Mouse (Mus musculus): ENCODE measurements at regions not wholly inside any gene's neighbourhood (a gene's known extent, or its start where the extent isn't known, plus 50 kb on each side); places are given as distances from the start of the nearest gene placed in this dataset.

DNA sequence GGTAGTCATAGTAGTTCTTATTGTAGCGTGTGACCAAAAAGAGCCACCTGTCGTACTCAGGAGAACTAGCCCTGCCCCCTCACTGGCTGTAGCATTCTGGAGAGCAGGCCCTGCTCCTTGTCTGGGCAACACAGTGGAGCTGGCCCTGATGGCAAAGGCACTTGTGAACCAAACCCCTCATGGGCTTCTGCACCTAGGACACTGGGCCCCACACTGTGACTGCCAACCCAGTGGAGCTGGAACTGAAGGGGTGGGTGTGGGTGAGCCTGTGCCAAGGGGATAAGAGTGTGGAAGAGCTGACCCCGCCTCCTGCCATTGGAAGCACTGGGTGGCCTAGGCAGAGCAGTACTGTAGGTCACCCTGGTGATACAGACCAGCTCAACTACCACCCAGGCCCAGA lies 268.0 kb upstream of the Nt5e start:
- Histone ChIP-seq H3K27me3 (replicated peaks) (no peaks in the 10 kb centered on the region), H3K79me2 (replicated peaks; ENCODE audit: control insufficient read depth, extremely low read depth, insufficient read depth, poor library complexity, severe bottlenecking) (no peaks in the 10 kb centered on the region), H3K9ac (ENCODE audit: insufficient read depth, low read depth) (no peak overlapping the region), H3K27ac (ENCODE audit: insufficient read depth, low read depth) (no peak overlapping the region), H3K4me1 (ENCODE audit: control insufficient read depth in 1 of 2, insufficient read depth in 2 of 2) (no peaks in the 10 kb centered on the region), H3K36me3 (replicated peaks in 1 of 2; ENCODE audit: control insufficient read depth in 1 of 2, insufficient read depth in 1 of 2, low read length in 1 of 2) (no peaks in the 10 kb centered on the region), H3K4me3 (replicated peaks in 1 of 3; ENCODE audit: low read depth in 2 of 3, low read length in 2 of 3, poor library complexity in 1 of 3) (no peak overlapping the region), H3K4me2 (ENCODE audit: insufficient read depth, low read depth, poor library complexity, severe bottlenecking) (no peak overlapping the region), H3K9me3 (replicated peaks; ENCODE audit: low read length) (no peaks in the 10 kb centered on the region)
- in situ Hi-C loops (cut with MboI; ENCODE audit: low pct_ligation_motif_present, low pct_unique_long_range_greater_than_20kb, low sequenced_read_pairs) = no loop called here
- TF ChIP-seq CHD1 (IDR thresholded peaks at IDR 0.05; ENCODE audit: low read depth, low read length) (no peak), MYC (IDR thresholded peaks at IDR 0.05; ENCODE audit: low read depth, low read length) (no peak), CHD2 (IDR thresholded peaks at IDR 0.05; ENCODE audit: low read length) (no peak), RAD21 (IDR thresholded peaks at IDR 0.05; ENCODE audit: low read depth, low read length) (no peak), ZC3H11A (IDR thresholded peaks at IDR 0.05; ENCODE audit: low read depth, low read length) (no peak), MXI1 (IDR thresholded peaks at IDR 0.05; ENCODE audit: low read depth, low read length) (no peak), ZMIZ1 (IDR thresholded peaks at IDR 0.05; ENCODE audit: low read depth, low read length) (no peak), TCF12 (IDR thresholded peaks at IDR 0.05; ENCODE audit: low read depth, low read length) (no peak), BHLHE40 (IDR thresholded peaks at IDR 0.05; ENCODE audit: low read depth, low read length) (no peak), UBTF (IDR thresholded peaks at IDR 0.05; ENCODE audit: low read depth, low read length) (no peak), KAT2A (IDR thresholded peaks at IDR 0.05; ENCODE audit: insufficient replicate concordance, low read length) (no peak), HCFC1 (IDR thresholded peaks at IDR 0.05; ENCODE audit: low read depth, low read length) (no peak)
- dilution Hi-C loops (cut with MboI; ENCODE audit: extremely low pct_ligation_motif_present, extremely low pct_unique_long_range_greater_than_20kb, low sequenced_read_pairs) = no loop called here
- DNase-seq (ENCODE audit: extremely low read depth) = no peak

DNA sequence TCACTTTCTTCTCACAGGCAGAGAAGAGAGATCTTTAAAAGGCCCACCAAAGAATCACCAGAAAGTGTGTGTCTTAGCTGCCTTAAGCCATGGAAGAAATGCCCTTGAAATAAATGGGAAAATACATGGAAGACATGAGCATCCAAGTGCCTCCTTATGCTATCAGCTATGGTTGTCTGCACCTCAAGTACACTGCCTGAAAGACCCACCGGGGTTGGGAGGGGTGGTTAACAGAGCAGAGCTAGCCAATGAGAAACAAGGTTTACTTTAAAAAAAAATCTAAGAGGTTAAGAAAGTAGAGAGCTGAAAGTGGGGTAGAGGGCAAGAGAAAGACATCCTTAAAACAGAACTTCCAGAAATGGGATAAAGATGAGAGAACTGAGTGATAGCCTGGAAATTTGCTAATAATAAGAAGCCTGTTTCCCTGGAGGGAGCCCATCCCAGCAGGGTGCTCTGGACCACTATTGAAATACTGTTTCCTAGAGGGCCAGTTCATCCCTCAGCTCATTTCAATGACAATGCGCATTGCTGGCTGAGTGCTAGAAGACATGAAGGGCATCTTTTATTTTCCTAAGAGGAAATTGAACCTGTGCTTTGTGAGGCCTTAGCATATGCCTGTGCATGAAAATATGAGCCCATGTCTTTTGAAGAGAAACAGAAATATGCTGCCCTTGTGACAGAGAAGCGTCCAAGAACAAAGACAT lies 262.9 kb upstream of the Nt5e start:
- Histone ChIP-seq H3K27ac (ENCODE audit: insufficient read depth, low read depth) (no peak overlapping the region), H3K36me3 (replicated peaks in 1 of 2; ENCODE audit: control insufficient read depth in 1 of 2, insufficient read depth in 1 of 2, low read length in 1 of 2) (no peaks in the 10 kb centered on the region), H3K4me1 (ENCODE audit: control insufficient read depth in 1 of 2, insufficient read depth in 2 of 2) (peaks cover 0 to 4% of the 10 kb centered on the region in 2 experiments; a peak in 1 of 4 replicates), H3K4me3 (replicated peaks in 1 of 3; ENCODE audit: low read depth in 2 of 3, low read length in 2 of 3, poor library complexity in 1 of 3) (no peak overlapping the region), H3K9me3 (replicated peaks; ENCODE audit: low read length) (no peaks in the 10 kb centered on the region), H3K9ac (ENCODE audit: insufficient read depth, low read depth) (no peak overlapping the region), H3K4me2 (ENCODE audit: insufficient read depth, low read depth, poor library complexity, severe bottlenecking) (no peak overlapping the region), H3K27me3 (replicated peaks) (no peaks in the 10 kb centered on the region), H3K79me2 (replicated peaks; ENCODE audit: control insufficient read depth, extremely low read depth, insufficient read depth, poor library complexity, severe bottlenecking) (no peaks in the 10 kb centered on the region)
- dilution Hi-C loops (cut with MboI; ENCODE audit: extremely low pct_ligation_motif_present, extremely low pct_unique_long_range_greater_than_20kb, low sequenced_read_pairs) (no loop called here), in situ Hi-C loops (cut with MboI; ENCODE audit: low pct_ligation_motif_present, low pct_unique_long_range_greater_than_20kb, low sequenced_read_pairs) (no loop called here)
- TF ChIP-seq ZMIZ1 (IDR thresholded peaks at IDR 0.05; ENCODE audit: low read depth, low read length) = no peak
- TF ChIP-seq JUN (IDR thresholded peaks at IDR 0.05; ENCODE audit: insufficient read depth, low read depth, low read length) = no peak
- no peak for DNase-seq (ENCODE audit: extremely low read depth)

- Histone ChIP-seq H3K9ac (ENCODE audit: insufficient read depth, low read depth) (no peak overlapping the region), H3K4me2 (ENCODE audit: insufficient read depth, low read depth, poor library complexity, severe bottlenecking) (no peak overlapping the region), H3K79me2 (replicated peaks; ENCODE audit: control insufficient read depth, extremely low read depth, insufficient read depth, poor library complexity, severe bottlenecking) (no peaks in the 10 kb centered on the region), H3K27me3 (replicated peaks) (no peaks in the 10 kb centered on the region), H3K36me3 (replicated peaks in 1 of 2; ENCODE audit: control insufficient read depth in 1 of 2, insufficient read depth in 1 of 2, low read length in 1 of 2) (no peaks in the 10 kb centered on the region), H3K4me3 (replicated peaks in 1 of 3; ENCODE audit: low read depth in 2 of 3, low read length in 2 of 3, poor library complexity in 1 of 3) (no peak overlapping the region), H3K27ac (ENCODE audit: insufficient read depth, low read depth) (no peak overlapping the region), H3K4me1 (ENCODE audit: control insufficient read depth in 1 of 2, insufficient read depth in 2 of 2) (peaks cover 0 to 4% of the 10 kb centered on the region in 2 experiments; a peak in 1 of 4 replicates), H3K9me3 (replicated peaks; ENCODE audit: low read length) (no peaks in the 10 kb centered on the region)
- dilution Hi-C loops (cut with MboI; ENCODE audit: extremely low pct_ligation_motif_present, extremely low pct_unique_long_range_greater_than_20kb, low sequenced_read_pairs) (no loop called here), in situ Hi-C loops (cut with MboI; ENCODE audit: low pct_ligation_motif_present, low pct_unique_long_range_greater_than_20kb, low sequenced_read_pairs) (no loop called here)
- no peak for TF ChIP-seq SIN3A (IDR thresholded peaks at IDR 0.05; ENCODE audit: low read length)
- TF ChIP-seq POLR2AphosphoS2 (IDR thresholded peaks at IDR 0.05; ENCODE audit: low read depth, low read length) = no peak
- no peak for TF ChIP-seq MAZ (IDR thresholded peaks at IDR 0.05; ENCODE audit: low read depth, low read length)
- no peak for TF ChIP-seq TCF12 (IDR thresholded peaks at IDR 0.05; ENCODE audit: low read depth, low read length)
- no peak for TF ChIP-seq CTCF (conservative IDR thresholded peaks at IDR 0.05 in 1 of 2, IDR thresholded peaks at IDR 0.05 in 1 of 2; ENCODE audit: low read depth in 2 of 2, low read length in 2 of 2)
- no peak for TF ChIP-seq NELFE (IDR thresholded peaks at IDR 0.05; ENCODE audit: low read depth, low read length)
- TF ChIP-seq SMC3 (IDR thresholded peaks at IDR 0.05; ENCODE audit: low read depth, low read length) = no peak
- no peak for TF ChIP-seq EP300 (IDR thresholded peaks at IDR 0.05; ENCODE audit: low read length)
- TF ChIP-seq IRF4 (IDR thresholded peaks at IDR 0.05; ENCODE audit: low read depth, low read length) = no peak
- TF ChIP-seq USF1 (IDR thresholded peaks at IDR 0.05; ENCODE audit: low read depth, low read length) = no peak
- no peak for TF ChIP-seq ETS1 (conservative IDR thresholded peaks at IDR 0.05; ENCODE audit: low read depth, low read length)
- no peak for TF ChIP-seq CHD1 (IDR thresholded peaks at IDR 0.05; ENCODE audit: low read depth, low read length)
- no peak for DNase-seq (ENCODE audit: extremely low read depth)
Observed at GRCm38 (mm10) chr9:88065057-88065456, 261.9 kb upstream of the Nt5e start.
